Mouse (Mus musculus): Measurements from ENCODE around the gene Tpo.

Gene Tpo

GRCm38 (mm10) chr12:30132524-30132923 lies at the start of gene Tpo:
Gene Tpo, minus strand, starts transcription at chr12:30132624.
- no peak for DNase-seq

- DNase-seq, result no peak
These were observed 49.3 kb upstream of the Tpo start for GRCm38 (mm10) chr12:30181721-30182120.

- no peak for DNase-seq
These were observed 47.2 kb upstream of the Tpo start for GRCm38 (mm10) chr12:30179623-30180022.

GRCm38 (mm10) chr12:30177966-30178365 lies 45.5 kb upstream of the Tpo start:
- no peak for DNase-seq

GRCm38 (mm10) chr12:30177529-30177928 lies 45.1 kb upstream of the Tpo start:
- no peak for DNase-seq

GRCm38 (mm10) chr12:30168491-30168890 lies 36.1 kb upstream of the Tpo start:
- no peak for DNase-seq

GRCm38 (mm10) chr12:30164538-30164937 lies 32.1 kb upstream of the Tpo start:
- DNase-seq, result no peak

- no peak for DNase-seq
These were observed 31.6 kb upstream of the Tpo start for GRCm38 (mm10) chr12:30164005-30164404.

GRCm38 (mm10) chr12:30161731-30162406 lies 29.4 kb upstream of the Tpo start:
- DNase-seq, result no peak

- DNase-seq, result peak; percentile 42
These were observed 28.1 kb upstream of the Tpo start for GRCm38 (mm10) chr12:30160475-30160874.

- no peak for DNase-seq
These were observed 27.4 kb upstream of the Tpo start for GRCm38 (mm10) chr12:30159788-30160187.

- no peak for DNase-seq
These were observed 21.8 kb upstream of the Tpo start for GRCm38 (mm10) chr12:30154079-30154673.

GRCm38 (mm10) chr12:30142085-30142484 lies 9.7 kb upstream of the Tpo start:
- peak; percentile 22 for DNase-seq

- DNase-seq, result no peak
These were observed 3.1 kb downstream of the Tpo start for GRCm38 (mm10) chr12:30129411-30129716.

- peak; percentile 75 for DNase-seq
These were observed 3.6 kb downstream of the Tpo start for GRCm38 (mm10) chr12:30128561-30129410.

GRCm38 (mm10) chr12:30122347-30122746 lies 10.1 kb downstream of the Tpo start:
- DNase-seq, result no peak

- DNase-seq, result no peak
These were observed 20.2 kb downstream of the Tpo start for GRCm38 (mm10) chr12:30112271-30112670.

- DNase-seq, result no peak
These were observed 22.5 kb downstream of the Tpo start for GRCm38 (mm10) chr12:30109646-30110605.

- no peak for DNase-seq
These were observed 29.4 kb downstream of the Tpo start for GRCm38 (mm10) chr12:30102891-30103565.

- DNase-seq, result no peak
These were observed 40.3 kb downstream of the Tpo start for GRCm38 (mm10) chr12:30092081-30092480.

GRCm38 (mm10) chr12:30083971-30084370 lies 48.5 kb downstream of the Tpo start:
- DNase-seq, result peak; percentile 29

GRCm38 (mm10) chr12:30077056-30077455 lies 55.4 kb downstream of the Tpo start:
- DNase-seq, result no peak
